Comparison of ENCODE assay signal across 8 mouse cellular contexts in the genomic region with DNA sequence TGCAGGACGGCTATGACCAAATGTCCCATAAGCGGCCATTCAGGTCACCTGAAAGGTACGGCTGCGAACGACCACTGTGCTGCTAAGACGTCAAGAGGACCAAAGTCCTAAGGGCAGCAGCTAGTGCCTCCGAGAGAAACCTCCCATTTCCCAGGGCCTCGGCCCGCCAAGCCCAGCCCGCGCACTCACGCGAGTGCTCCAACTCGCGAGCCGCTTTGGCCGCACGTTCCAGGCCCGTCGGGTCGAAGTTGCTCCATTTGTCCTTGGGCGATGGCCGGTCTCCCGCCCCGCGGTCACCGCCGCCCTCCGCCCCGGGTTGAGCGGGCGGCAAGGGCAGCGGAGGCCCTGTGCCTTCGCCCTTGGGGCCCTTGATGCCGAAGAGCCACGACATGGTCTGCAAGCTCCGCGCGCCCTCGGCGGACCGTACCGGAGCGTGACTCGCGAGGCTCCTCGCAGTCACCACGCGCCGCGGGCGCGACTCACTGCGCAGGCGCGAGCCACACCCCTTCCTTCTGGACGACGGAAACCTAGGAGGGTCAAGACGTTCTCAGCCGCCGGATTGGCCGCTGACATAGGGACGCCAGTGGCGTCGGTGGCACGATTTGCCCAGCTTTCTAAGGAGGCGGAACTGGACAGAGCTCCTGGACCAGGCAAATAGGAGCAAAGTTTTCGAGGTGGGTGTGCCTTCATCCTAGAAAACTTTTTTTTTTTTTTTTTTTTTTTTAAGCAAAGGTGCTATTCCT. TPM values are rescaled to one million over a fixed set of nuclear protein-coding genes. Genes with fewer than 3 reads are reported as not detected.
DNase-seq lines count a peak whose midpoint lies in the region; ATAC-seq lines count a peak whose summit lies in the region.

A gene (minus strand): TSS at position 481 of the 743 bp plus-strand sequence.

- peaks cover 29% of the 10 kb centered on the region for H3K4me1 ChIP-seq in hindbrain, embryonic 12.5 days

- DNase-seq in NIH3T3 (ENCODE audit: low read depth) = peak; percentile 97
- DNase-seq in cerebellum, postnatal 10 days = peak; percentile 99
- DNase-seq in frontal cortex, postnatal 10 days (ENCODE audit: low spot score in 2 of 2) = peak; percentile 94 to 96
- peak; percentile 96 to 98 for DNase-seq in layer of hippocampus, postnatal 14 days (ENCODE audit: low spot score in 2 of 2)
- peak; percentile 98 for DNase-seq in lung, postnatal 14 days
- peak; percentile 85 for DNase-seq in retina, adult 2 months (ENCODE audit: low read depth, low spot score)
- DNase-seq in thymus, postnatal 36 days = peak; percentile 95 to 96

- peak within 1 kb of the TSS; percentile 83 for H3K9ac ChIP-seq in hindbrain, embryonic 12.5 days

- peak within 1 kb of the TSS; percentile 30; the same call in 1 of the 2 replicates for H3K27ac ChIP-seq in hindbrain, embryonic 12.5 days

- peaks cover 13% of the 10 kb centered on the region for H3K36me3 ChIP-seq in hindbrain, embryonic 12.5 days

- WGBS in hindbrain, embryonic 12.5 days = under 1% methylated on average over 64 of the region's 68 CpGs

- H3K4me2 ChIP-seq in hindbrain, embryonic 12.5 days (replicated peaks) = peak within 1 kb of the TSS; percentile 96

- H3K27me3 ChIP-seq in hindbrain, embryonic 12.5 days = no peaks in the 10 kb centered on the region

- no peaks in the 10 kb centered on the region for H3K9me3 ChIP-seq in hindbrain, embryonic 12.5 days (replicated peaks)

- H3K4me3 ChIP-seq in hindbrain, embryonic 12.5 days = peak within 1 kb of the TSS; percentile 76

- ATAC-seq in hindbrain, embryonic 12.5 days (ENCODE audit: low FRiP score) = peak; percentile 96

RNA-seq across cellular contexts. Expression of the gene that starts here (rescaled TPM):
- 81.8 and 84.7 TPM in 2 replicates for polyA plus RNA-seq in hindbrain, embryonic 12.5 days (2016; fragmentation: Nextera tagmentation; extraction: Ambion mirVana)
- total RNA-seq in layer of hippocampus, postnatal 14 days (2021) = 10 to 100 TPM; 52.5 to 59.7 TPM

Comparison
In these comparisons a context has a peak if more than half of its experiments do, and no peak if none do; other contexts are left out.
1. Peak in every context shown above with its lines: DNase-seq, ATAC-seq, H3K4me3 ChIP-seq and H3K27ac ChIP-seq.